Mouse (Mus musculus) kidney, postnatal 0 days (tissue): Measurements from ENCODE around the gene Cep170b. TPM values are rescaled to one million over a fixed set of nuclear protein-coding genes. Genes with fewer than 3 reads are reported as not detected.
A peak's percentile ranks its signal among the peaks of the same experiment; 100 is the strongest.

Experiments used
- ATAC-seq: fragments of 200-750 bp; cut with Nextera tagmentation; replicated peaks from 2 replicates; pipeline ENCODE4 v1.8.0; 2017; ENCODE audit warnings: low read depth, moderate number of reproducible peaks, moderate TSS enrichment, moderate library complexity; ENCODE audit not compliant: low FRiP score
- DNase-seq: peaks from one replicate; pipeline ENCODE4 v3.0.0-alpha.2; 2016; ENCODE audit warnings: low spot score
- H3K27ac ChIP-seq: fragments of 300-500 bp; sonication (generic); 2 replicates; pipeline ENCODE4 v1.5.1; 2014; ENCODE audit warnings: mild to moderate bottlenecking
- H3K27me3 ChIP-seq: fragments of 300-500 bp; sonication (generic); 2 replicates; pipeline ENCODE4 v1.6.1; 2014; ENCODE audit warnings: low read length, mixed read lengths; ENCODE audit not compliant: insufficient read depth
- H3K36me3 ChIP-seq: fragments of 300-500 bp; sonication (generic); 2 replicates; pipeline ENCODE4 v1.6.1; 2014; ENCODE audit warnings: low read length, mixed read lengths; ENCODE audit not compliant: insufficient read depth
- H3K4me1 ChIP-seq: fragments of 300-500 bp; sonication (generic); replicated peaks from 2 replicates; pipeline ENCODE4 v1.6.1; 2014; ENCODE audit warnings: antibody characterized with exemption, low read length, mixed read lengths; ENCODE audit not compliant: insufficient read depth
- H3K4me2 ChIP-seq: fragments of 300-500 bp; sonication (generic); 2 replicates; pipeline ENCODE4 v1.6.1; 2014; ENCODE audit warnings: mild to moderate bottlenecking, low read length, moderate library complexity, mixed read lengths
- H3K4me3 ChIP-seq: fragments of 300-500 bp; sonication (generic); replicated peaks from 2 replicates; pipeline ENCODE4 v1.5.1; 2014; ENCODE audit warnings: low read depth, low read length
- H3K9ac ChIP-seq: fragments of 300-500 bp; sonication (generic); 2 replicates; pipeline ENCODE4 v1.6.1; 2014; ENCODE audit warnings: low read depth, low read length
- H3K9me3 ChIP-seq: fragments of 300-500 bp; sonication (generic); replicated peaks from 2 replicates; pipeline ENCODE4 v1.6.1; 2016; ENCODE audit warnings: low read length, inconsistent platforms, mixed read lengths
- CTCF ChIP-seq: IDR thresholded peaks from 2 replicates; pipeline ENCODE4 v1.5.1; 2016; ENCODE audit warnings: antibody characterized with exemption, low read depth, mild to moderate bottlenecking, moderate library complexity
- WGBS: fragments of 180-500 bp; shearing (Covaris S2); extraction: QIAGEN DNeasy Blood & Tissue Kit; methylation state at CpG from one replicate; pipeline ENCODE4 v1.1.7; 2014; 5-methylcytosine and 5-hydroxymethylcytosine counted together
- polyA plus RNA-seq: library from polyadenylated mRNA; unstranded; fragments of >200 nt; fragmentation: Nextera tagmentation; extraction: Ambion mirVana; gene quantifications from 2 replicates; pipeline ENCODE4 v1.2.1, GENCODE M21; 2015

The Cep170b gene
- 13.6 and 13.9 TPM in 2 replicates for polyA plus RNA-seq

DNA sequence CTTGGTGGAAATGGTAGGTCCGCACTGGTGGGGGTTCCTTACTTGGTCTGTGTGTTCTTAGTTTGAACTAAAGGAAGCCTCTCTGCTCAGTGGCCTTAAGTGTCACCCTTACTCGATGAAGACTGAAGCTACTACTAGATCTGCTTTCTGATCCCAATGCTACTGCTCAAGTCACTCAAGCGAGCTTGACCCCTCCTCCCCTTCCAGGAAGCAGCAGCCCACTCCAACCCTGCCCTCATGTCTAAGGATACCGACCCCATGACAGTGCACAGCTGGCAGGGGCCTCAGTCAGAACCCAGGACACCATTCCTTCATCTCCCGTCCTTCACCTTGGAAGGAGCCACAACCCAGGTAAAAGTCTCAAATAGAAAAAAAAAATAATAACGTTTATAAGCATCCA is at the start of gene Cep170b:
Gene Cep170b (plus strand): TSS at position 240 of the 400 bp plus-strand sequence.
- Histone ChIP-seq H3K27me3 (no peaks in the 10 kb centered on the region), H3K9me3 (no peaks in the 10 kb centered on the region), H3K27ac (peak within 1 kb of the TSS; percentile 96), H3K9ac (peak within 1 kb of the TSS; percentile 89), H3K4me2 (peak within 1 kb of the TSS; percentile 98), H3K4me3 (peak within 1 kb of the TSS; percentile 80), H3K36me3 (no peaks in the 10 kb centered on the region; the same call in 1 of the 2 replicates), H3K4me1 (peaks cover 9% of the 10 kb centered on the region; the same call in 1 of the 2 replicates)
- no peak for TF ChIP-seq CTCF
- DNase-seq (no peak), ATAC-seq (no peak)
- 47% methylated on average over 6 of the region's 6 CpGs for WGBS

DNA sequence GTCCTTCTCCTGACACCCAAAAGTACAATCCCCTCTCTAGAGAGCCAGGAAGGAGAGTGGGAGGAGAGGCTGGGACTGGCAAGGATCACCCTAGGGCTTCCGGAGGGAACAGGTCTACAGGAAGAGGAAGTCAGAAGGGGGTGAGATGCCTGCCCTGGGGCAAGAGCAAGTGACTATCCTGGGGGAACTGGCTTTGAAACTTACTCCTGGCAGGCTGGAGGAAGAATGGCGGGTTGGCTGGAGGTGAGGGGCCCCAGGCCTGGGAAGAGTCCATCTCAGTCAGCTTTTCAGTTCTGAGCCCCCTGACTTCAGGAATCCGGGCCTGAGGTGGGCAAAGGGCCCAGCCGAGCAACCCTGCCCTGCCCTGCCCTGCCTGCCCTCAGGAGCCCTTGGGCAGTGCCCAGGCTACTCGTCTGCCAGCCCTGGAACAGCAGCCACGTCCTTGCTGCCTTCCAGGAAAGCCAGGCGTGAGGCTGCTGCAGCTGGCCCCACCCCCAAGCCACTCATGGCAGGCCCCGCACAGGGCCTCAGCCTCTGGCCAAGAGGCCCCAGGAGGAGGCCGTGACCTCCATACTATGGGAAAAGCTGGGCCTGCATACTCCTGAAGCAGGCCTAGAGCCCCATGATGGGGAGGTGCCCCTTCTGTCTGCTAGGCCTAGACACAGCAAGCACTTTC is 49.4 kb upstream of the Cep170b start:
- H3K9ac ChIP-seq = 0 out of 2 replicates have a peak overlapping the region, but pooled peaks have one; percentile 40
- H3K4me3 ChIP-seq = no peak overlapping the region
- DNase-seq (no peak), ATAC-seq (no peak)
- peaks cover 27% of the 10 kb centered on the region for H3K36me3 ChIP-seq
- TF ChIP-seq CTCF = no peak
- H3K4me1 ChIP-seq = peaks cover 48% of the 10 kb centered on the region
- H3K9me3 ChIP-seq = no peaks in the 10 kb centered on the region
- 0 out of 2 replicates have a peak overlapping the region, but pooled peaks have one; percentile 10 for H3K4me2 ChIP-seq
- peak overlapping the region; percentile 25 for H3K27ac ChIP-seq
- H3K27me3 ChIP-seq = no peaks in the 10 kb centered on the region
- 30% methylated on average over 8 of the region's 9 CpGs for WGBS

DNA sequence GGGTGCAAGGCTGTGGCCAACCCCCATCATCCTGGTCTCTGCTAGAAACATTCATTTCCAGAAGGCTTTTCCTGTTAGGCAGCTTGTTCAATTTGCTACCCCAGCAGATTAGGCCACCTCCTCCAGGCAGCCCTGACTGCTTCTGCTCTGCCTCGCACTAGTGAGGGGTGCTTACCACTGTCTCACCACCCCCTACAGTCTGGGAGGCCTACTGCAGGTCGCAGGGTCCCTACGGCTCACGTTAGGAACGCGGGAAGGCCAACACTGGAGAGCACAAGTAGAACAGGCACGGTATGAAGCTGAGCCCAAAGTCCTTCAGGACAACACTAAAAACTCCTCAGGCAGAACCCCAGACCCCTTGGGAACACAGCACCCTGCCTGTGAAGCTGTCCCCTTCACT is 48.4 kb upstream of the Cep170b start:
- H3K27ac ChIP-seq = no peak overlapping the region

DNA sequence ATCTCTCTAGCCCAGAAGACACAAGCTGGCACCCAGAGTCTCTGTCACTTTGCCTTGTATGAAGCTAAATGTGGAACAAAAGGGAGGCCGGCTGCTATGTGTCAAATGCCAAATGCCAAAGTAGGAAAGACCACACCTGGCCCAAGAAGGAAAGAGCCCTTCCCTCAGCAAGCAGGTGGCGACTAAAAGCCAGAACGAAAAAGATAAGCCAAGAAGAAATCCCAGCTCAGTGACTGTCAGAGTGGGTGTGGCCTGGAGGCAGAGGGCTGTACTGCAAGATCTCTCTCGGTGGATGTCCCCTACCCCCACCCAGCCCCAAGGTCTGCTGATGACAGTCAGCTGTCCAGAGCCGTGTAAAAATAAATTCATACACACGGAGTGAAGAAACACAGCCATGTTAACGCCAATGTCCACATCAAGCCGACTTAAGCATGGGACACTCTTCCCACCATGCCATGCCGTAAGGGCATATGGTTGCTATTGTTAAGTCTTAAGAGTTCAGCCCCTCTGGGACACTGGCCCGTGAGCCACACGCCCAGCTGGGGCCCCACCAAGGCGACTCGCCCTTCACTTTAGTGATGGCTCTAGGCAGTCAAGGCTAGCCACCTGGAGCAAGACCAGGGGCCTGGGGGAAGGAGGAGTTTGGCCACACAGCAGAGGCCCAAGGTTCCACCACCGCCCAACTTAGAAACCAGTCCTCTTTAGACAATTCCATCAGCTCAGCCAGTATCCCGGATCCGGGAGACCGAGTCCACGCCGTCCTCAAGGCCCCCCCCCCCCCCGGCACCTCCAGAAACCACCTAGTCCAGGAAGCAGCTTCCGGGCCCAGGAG is 47.3 kb upstream of the Cep170b start:
- peak overlapping the region; percentile 99 for H3K9ac ChIP-seq
- TF ChIP-seq CTCF = no peak; the same call in 1 of the 2 replicates
- peaks cover 49% of the 10 kb centered on the region for H3K4me1 ChIP-seq
- H3K27ac ChIP-seq = peak overlapping the region; percentile 97
- DNase-seq = peak; percentile 81
- no peaks in the 10 kb centered on the region for H3K9me3 ChIP-seq
- H3K36me3 ChIP-seq = peaks cover 23% of the 10 kb centered on the region
- no peaks in the 10 kb centered on the region for H3K27me3 ChIP-seq
- peak overlapping the region; percentile 96 for H3K4me3 ChIP-seq
- peak overlapping the region; percentile 79 for H3K4me2 ChIP-seq
- no peak for ATAC-seq
- 3% methylated on average over 21 of the region's 21 CpGs for WGBS

More for the DNA sequence above, 48.4 kb upstream of the Cep170b start:
- DNase-seq (no peak), ATAC-seq (no peak)
- Histone ChIP-seq H3K36me3 (peaks cover 26% of the 10 kb centered on the region), H3K27me3 (no peaks in the 10 kb centered on the region), H3K4me1 (peaks cover 47% of the 10 kb centered on the region), H3K4me2 (peak overlapping the region; percentile 79), H3K9me3 (no peaks in the 10 kb centered on the region), H3K4me3 (no peak overlapping the region), H3K9ac (0 out of 2 replicates have a peak overlapping the region, but pooled peaks have one; percentile 99)
- WGBS = 77% methylated on average over 7 of the region's 7 CpGs
- TF ChIP-seq CTCF = peak; percentile 47

DNA sequence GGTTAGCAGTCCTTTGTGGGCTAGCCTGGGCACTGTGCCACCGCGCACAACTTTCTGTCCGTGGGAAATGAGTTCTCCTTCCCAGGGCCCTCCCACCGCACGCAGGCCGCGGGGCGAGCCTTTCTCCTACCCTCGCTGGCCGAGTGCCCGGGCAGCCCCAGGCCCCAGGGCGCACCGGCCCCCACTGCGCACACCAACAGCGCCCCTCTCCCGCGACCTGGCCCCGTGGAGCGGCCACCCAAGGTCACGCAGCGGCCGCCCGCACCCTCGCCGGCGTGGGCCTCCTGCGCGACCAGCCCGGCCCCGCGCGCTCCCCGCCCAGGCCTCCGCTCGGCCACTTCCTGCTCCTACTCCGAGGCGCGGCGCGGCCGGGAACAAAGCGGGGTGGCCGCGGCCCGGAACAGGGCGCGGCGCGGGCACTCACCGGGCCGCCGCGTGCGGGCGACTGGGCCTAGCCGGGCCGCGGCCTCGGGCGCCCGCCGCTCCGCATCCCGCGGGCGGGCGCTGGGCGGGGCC is 46.6 kb upstream of the Cep170b start:
- Histone ChIP-seq H3K27me3 (no peaks in the 10 kb centered on the region), H3K9me3 (no peaks in the 10 kb centered on the region), H3K9ac (peak overlapping the region; percentile 99), H3K4me2 (peak overlapping the region; percentile 79), H3K36me3 (peaks cover 17% of the 10 kb centered on the region; the same call in 1 of the 2 replicates), H3K27ac (peak overlapping the region; percentile 97), H3K4me3 (peak overlapping the region; percentile 96), H3K4me1 (peaks cover 45% of the 10 kb centered on the region)
- WGBS = 0% methylated on average over 50 of the region's 68 CpGs
- TF ChIP-seq CTCF = no peak
- peak; percentile 35 for DNase-seq
- no peak for ATAC-seq
